Mouse (Mus musculus) hindbrain, embryonic 14.5 days (tissue): ENCODE results near the gene Muc13. TPM values are rescaled to one million over a fixed set of nuclear protein-coding genes. Genes with fewer than 3 reads are reported as not detected.

ENCODE experiments used
- ATAC-seq: fragments of 200-750 bp; cut with Nextera tagmentation; 2 replicates; pipeline ENCODE4 v1.8.0; 2017; ENCODE audit warnings: moderate number of reproducible peaks, mild to moderate bottlenecking, moderate TSS enrichment, moderate library complexity; ENCODE audit not compliant: low FRiP score
- DNase-seq: peaks from one replicate; pipeline ENCODE4 v3.0.0-alpha.2; 2015; ENCODE audit warnings: low spot score
- H3K27ac ChIP-seq: fragments of 300-500 bp; sonication (generic); 2 replicates; pipeline ENCODE4 v1.5.1; 2014; ENCODE audit warnings: mild to moderate bottlenecking, moderate library complexity
- H3K27me3 ChIP-seq: fragments of 300-500 bp; sonication (generic); 2 replicates; pipeline ENCODE4 v1.6.1; 2014; ENCODE audit warnings: mild to moderate bottlenecking, low read length, mixed read lengths; ENCODE audit not compliant: control insufficient read depth, insufficient read depth
- H3K36me3 ChIP-seq: fragments of 300-500 bp; sonication (generic); replicated peaks from 2 replicates; pipeline ENCODE4 v1.6.1; 2014; ENCODE audit not compliant: control insufficient read depth, insufficient read depth
- H3K4me1 ChIP-seq: fragments of 300-500 bp; sonication (generic); replicated peaks from 2 replicates; pipeline ENCODE4 v1.6.1; 2014; ENCODE audit warnings: antibody characterized with exemption, low read length, mixed read lengths; ENCODE audit not compliant: control insufficient read depth, insufficient read depth
- H3K4me2 ChIP-seq: fragments of 300-500 bp; sonication (generic); replicated peaks from 2 replicates; pipeline ENCODE4 v1.6.1; 2014; ENCODE audit warnings: mild to moderate bottlenecking, moderate library complexity
- H3K4me3 ChIP-seq: fragments of 300-500 bp; sonication (generic); replicated peaks from 2 replicates; pipeline ENCODE4 v1.5.1; 2014; ENCODE audit warnings: mild to moderate bottlenecking, low read length
- H3K9ac ChIP-seq: fragments of 300-500 bp; sonication (generic); 2 replicates; pipeline ENCODE4 v1.6.1; 2014
- H3K9me3 ChIP-seq: fragments of 300-500 bp; sonication (generic); 2 replicates; pipeline ENCODE4 v1.6.1; 2016; ENCODE audit warnings: low read length; ENCODE audit not compliant: control insufficient read depth
- WGBS: fragments of 180-500 bp; shearing (Covaris S2); extraction: QIAGEN DNeasy Blood & Tissue Kit; methylation state at CpG from one replicate; pipeline ENCODE4 v1.1.7; 2014; 5-methylcytosine and 5-hydroxymethylcytosine counted together
- polyA plus RNA-seq: library from polyadenylated mRNA; unstranded; fragments of >200 nt; fragmentation: Nextera tagmentation; extraction: Ambion mirVana; gene quantifications from 2 replicates; pipeline ENCODE4 v1.2.1, GENCODE M21; 2014

Muc13 gene
- polyA plus RNA-seq, 1 experiment from 2014 or later, result not detected

DNA sequence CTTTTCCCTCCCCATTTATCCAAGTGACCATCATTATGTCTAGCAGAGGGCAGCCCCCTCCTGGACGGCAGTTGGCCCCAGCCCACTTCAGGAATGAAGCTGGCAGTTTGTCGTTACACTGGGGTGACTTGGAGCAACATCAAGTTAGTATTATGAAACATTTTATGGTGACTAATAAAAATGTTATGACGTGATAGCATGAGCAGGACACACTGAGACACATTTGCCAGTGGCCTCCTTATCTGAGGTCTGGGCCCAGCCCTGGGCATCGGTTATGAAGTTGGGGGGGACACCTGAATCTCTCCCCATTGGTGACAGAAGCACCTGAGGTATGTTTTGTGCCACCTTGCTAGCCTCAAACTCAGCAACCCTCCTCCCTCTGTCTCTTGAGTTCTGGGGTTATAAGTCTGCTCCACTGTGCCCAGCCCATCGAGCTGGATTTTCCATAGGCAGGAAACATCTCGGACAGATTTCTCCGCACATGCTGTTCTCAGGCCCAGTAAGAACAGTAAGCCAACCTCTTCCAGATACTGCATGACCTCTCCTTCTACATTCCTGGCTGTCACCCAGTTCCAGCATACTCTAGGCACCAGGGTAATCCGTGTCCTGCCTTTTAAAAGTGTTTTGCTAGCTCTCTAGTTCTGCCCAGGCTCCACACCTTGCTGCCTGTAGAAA is 40.8 kb upstream of the Muc13 start:
- Histone ChIP-seq H3K4me2 (no peak overlapping the region), H3K9me3 (no peaks in the 10 kb centered on the region), H3K4me1 (no peaks in the 10 kb centered on the region), H3K9ac (no peak overlapping the region), H3K4me3 (no peak overlapping the region), H3K27ac (no peak overlapping the region), H3K27me3 (no peaks in the 10 kb centered on the region), H3K36me3 (peaks cover 3% of the 10 kb centered on the region; the same call in 1 of the 2 replicates)
- no peak for DNase-seq
- WGBS, result 90% methylated on average over 8 of the region's 8 CpGs
- no peak for ATAC-seq

DNA sequence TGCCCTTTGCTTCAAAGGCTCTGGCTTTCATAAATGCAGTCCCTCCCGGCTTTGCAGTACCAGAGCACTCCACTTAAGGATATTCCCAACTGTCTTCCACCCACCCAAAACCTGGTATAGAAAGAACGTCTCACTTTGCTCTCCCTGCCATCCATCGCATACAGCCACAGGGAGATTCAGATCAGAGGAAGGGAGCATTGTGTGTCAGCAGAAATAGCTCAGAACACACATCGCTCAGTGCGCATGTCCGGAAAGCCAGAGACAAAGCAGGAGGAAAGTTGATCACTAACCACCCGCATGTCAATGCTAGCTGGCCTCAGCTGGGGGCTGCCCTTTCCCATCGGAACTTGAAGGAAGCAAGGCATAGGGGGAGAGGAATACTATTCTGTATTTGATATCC is 38.5 kb upstream of the Muc13 start:
- Histone ChIP-seq H3K4me3 (no peak overlapping the region), H3K4me2 (no peak overlapping the region; the same call in 1 of the 2 replicates), H3K9me3 (no peaks in the 10 kb centered on the region), H3K9ac (no peak overlapping the region), H3K36me3 (peaks cover 3% of the 10 kb centered on the region; the same call in 1 of the 2 replicates), H3K4me1 (no peaks in the 10 kb centered on the region), H3K27me3 (no peaks in the 10 kb centered on the region), H3K27ac (no peak overlapping the region)
- ATAC-seq (no peak), DNase-seq (no peak)
- 70% methylated on average over 8 of the region's 8 CpGs for WGBS

DNA sequence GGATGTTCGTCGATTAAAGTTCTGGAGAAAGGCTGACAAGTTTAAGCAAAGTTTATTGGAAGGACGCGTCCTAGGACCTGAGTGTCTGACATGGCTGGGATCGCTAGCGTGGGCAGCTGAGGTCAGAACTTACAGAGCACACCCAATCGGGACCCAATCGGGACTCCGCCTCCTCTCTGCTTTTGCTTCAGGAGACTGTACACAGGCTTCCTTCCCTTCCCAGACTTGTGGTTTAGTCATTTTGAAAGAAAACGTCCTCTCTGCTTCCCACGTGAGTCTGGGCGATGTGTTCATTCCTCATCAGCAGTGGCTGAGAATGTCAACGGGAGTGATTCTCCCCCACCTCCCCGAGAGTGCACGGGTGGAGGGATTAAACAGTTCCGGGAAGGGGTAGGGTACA is 37.9 kb upstream of the Muc13 start:
- H3K27me3 ChIP-seq, result no peaks in the 10 kb centered on the region
- peaks cover 3% of the 10 kb centered on the region; the same call in 1 of the 2 replicates for H3K36me3 ChIP-seq
- no peaks in the 10 kb centered on the region for H3K9me3 ChIP-seq
- H3K4me3 ChIP-seq, result no peak overlapping the region
- H3K4me1 ChIP-seq, result no peaks in the 10 kb centered on the region
- H3K27ac ChIP-seq, result no peak overlapping the region
- DNase-seq (no peak), ATAC-seq (no peak)
- no peak overlapping the region; the same call in 1 of the 2 replicates for H3K4me2 ChIP-seq
- H3K9ac ChIP-seq, result no peak overlapping the region
- 64% methylated on average over 16 of the region's 16 CpGs for WGBS

DNA sequence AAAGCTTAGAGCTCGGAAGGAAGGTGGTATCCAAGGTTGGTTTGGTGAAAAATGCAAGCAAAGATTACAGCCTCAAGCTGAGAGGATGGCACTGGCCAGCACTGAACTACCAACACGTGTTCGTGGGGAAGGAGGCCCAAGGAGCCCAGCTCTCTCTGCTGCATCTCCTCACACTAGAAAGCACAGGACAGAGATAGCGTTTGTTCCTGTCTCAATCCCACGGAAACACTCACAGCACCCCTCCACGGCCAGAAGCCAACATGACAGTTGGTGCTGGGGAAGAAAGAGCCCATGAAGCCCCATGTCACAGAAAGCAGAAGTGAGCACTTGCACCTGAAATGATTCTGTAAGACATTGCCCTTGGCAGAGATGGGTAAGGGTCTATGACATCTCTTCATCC is 37.4 kb upstream of the Muc13 start:
- no peak overlapping the region for H3K9ac ChIP-seq
- H3K9me3 ChIP-seq, result no peaks in the 10 kb centered on the region
- H3K4me2 ChIP-seq, result no peak overlapping the region
- WGBS, result 55% methylated on average over 6 of the region's 6 CpGs
- H3K4me3 ChIP-seq, result no peak overlapping the region
- ATAC-seq, result no peak
- H3K36me3 ChIP-seq, result peaks cover 3% of the 10 kb centered on the region; the same call in 1 of the 2 replicates
- H3K27ac ChIP-seq, result no peak overlapping the region
- H3K27me3 ChIP-seq, result no peaks in the 10 kb centered on the region
- no peak for DNase-seq
- no peaks in the 10 kb centered on the region for H3K4me1 ChIP-seq

DNA sequence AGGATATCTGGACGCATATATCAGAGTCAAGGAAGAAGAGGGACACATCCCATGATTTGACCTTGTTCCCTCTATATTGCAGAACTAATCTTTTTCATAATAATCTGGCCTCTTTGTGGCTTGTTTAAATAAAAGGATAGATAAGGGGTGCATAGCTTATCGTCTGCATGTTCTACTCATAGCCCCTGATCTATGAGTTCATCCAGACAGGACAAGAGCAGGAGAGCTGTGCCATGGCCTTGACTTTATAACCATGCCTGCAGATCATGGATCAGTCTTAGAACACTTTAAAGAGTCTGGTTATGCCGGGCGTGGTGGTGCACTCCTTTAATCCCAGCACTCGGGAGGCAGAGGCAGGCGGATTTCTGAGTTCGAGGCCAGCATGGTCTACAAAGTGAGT is 34.6 kb upstream of the Muc13 start:
- no peak overlapping the region for H3K9ac ChIP-seq
- peaks cover 3% of the 10 kb centered on the region for H3K4me1 ChIP-seq
- no peak overlapping the region for H3K4me2 ChIP-seq
- no peaks in the 10 kb centered on the region for H3K9me3 ChIP-seq
- ATAC-seq (no peak), DNase-seq (no peak)
- H3K4me3 ChIP-seq, result no peak overlapping the region
- no peak overlapping the region for H3K27ac ChIP-seq
- no peaks in the 10 kb centered on the region; the same call in 1 of the 2 replicates for H3K36me3 ChIP-seq
- no peaks in the 10 kb centered on the region for H3K27me3 ChIP-seq
- WGBS, result 96% methylated on average over 7 of the region's 7 CpGs

DNA sequence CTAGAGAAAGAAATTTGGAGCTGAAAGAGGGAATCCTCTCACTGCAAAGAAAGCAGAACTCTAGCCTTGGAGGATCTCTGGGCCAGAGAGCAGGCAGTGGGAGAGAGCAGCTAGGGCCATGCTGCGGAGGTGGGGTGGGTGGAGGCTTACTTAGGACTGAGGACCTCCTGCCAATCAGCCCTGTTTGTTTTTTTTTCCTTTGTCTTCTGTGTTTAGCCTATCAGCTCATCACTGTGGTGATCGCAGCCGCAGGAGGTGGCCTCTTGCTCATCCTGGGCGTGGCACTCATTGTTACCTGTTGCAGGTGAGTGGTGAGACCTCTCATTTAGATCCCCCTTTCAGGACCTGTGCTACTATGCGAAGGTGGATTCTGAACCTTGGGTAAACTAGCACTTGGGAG is 33.3 kb upstream of the Muc13 start:
- H3K27me3 ChIP-seq, result no peaks in the 10 kb centered on the region
- no peaks in the 10 kb centered on the region for H3K9me3 ChIP-seq
- peaks cover 9% of the 10 kb centered on the region for H3K4me1 ChIP-seq
- peak overlapping the region; percentile 13; the same call in 1 of the 2 replicates for H3K4me2 ChIP-seq
- 35% methylated on average over 5 of the region's 5 CpGs for WGBS
- no peak for ATAC-seq
- no peaks in the 10 kb centered on the region; the same call in 1 of the 2 replicates for H3K36me3 ChIP-seq
- no peak overlapping the region for H3K4me3 ChIP-seq
- no peak overlapping the region for H3K9ac ChIP-seq
- no peak overlapping the region for H3K27ac ChIP-seq
- DNase-seq, result no peak

DNA sequence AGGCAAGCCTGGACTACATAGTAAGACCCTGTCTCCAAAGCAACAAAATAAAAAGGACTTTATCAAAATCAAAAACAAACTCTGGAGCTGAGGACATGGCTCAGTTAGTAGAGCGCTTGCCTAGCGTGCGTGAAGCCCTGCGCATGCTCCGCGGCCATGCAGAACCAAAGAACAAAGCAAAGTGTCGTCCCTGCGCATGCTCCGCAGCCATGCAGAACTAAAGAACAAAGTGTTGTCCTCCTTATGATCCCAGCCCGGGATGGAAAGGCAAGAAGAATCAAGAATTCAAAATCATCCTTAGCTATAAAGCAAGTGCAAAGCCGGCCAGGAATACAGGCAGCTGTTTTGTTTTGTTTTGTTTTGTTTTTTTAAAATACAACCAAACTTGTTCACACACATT is 32.8 kb upstream of the Muc13 start:
- Histone ChIP-seq H3K27ac (no peak overlapping the region), H3K4me1 (peaks cover 9% of the 10 kb centered on the region), H3K9me3 (no peaks in the 10 kb centered on the region), H3K4me3 (no peak overlapping the region), H3K4me2 (peak overlapping the region; percentile 13; the same call in 1 of the 2 replicates), H3K27me3 (no peaks in the 10 kb centered on the region), H3K9ac (no peak overlapping the region), H3K36me3 (no peaks in the 10 kb centered on the region; the same call in 1 of the 2 replicates)
- peak; percentile 70 for DNase-seq
- 36% methylated on average over 11 of the region's 11 CpGs for WGBS
- ATAC-seq, result no peak

DNA sequence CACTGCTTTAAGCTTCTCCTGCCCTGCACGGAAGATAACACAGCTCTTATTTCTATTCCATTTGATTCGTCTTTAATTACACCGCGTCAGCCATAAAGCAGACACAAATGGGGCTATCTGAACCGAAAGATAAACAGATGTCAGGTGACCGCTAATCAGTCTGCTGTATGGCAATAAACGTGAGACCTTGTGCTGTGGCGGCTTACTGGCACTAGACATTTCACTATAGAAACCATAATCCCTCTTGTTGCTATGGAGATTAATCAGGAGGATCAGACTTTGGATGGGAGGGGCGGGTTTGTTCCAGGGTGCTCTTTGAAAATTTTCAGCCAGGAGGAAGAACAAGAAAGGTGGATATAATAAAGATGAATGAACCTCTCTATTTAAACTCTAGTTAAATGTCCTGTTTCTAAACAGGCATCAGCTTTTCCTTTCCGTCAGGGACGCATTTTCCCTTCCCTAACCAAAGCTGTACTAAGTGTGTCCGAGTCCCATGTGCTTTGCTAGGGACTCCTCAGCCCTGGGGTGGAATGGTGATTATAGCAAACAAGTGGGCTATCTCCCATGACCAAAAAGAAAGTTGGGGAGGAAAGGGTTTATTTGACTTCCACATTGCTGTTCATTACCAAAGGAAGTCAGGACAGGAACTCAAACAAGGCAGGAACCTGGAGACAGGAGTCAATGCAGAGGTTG is 29.2 kb upstream of the Muc13 start:
- no peak overlapping the region for H3K9ac ChIP-seq
- no peaks in the 10 kb centered on the region for H3K9me3 ChIP-seq
- H3K4me2 ChIP-seq, result peak overlapping the region; percentile 39; the same call in 1 of the 2 replicates
- DNase-seq (peak; percentile 44), ATAC-seq (peak; percentile 77)
- H3K27me3 ChIP-seq, result no peaks in the 10 kb centered on the region
- H3K4me1 ChIP-seq, result peaks cover 9% of the 10 kb centered on the region
- peak overlapping the region; percentile 39 for H3K27ac ChIP-seq
- H3K4me3 ChIP-seq, result no peak overlapping the region
- H3K36me3 ChIP-seq, result no peaks in the 10 kb centered on the region
- 29% methylated on average over 12 of the region's 12 CpGs for WGBS

DNA sequence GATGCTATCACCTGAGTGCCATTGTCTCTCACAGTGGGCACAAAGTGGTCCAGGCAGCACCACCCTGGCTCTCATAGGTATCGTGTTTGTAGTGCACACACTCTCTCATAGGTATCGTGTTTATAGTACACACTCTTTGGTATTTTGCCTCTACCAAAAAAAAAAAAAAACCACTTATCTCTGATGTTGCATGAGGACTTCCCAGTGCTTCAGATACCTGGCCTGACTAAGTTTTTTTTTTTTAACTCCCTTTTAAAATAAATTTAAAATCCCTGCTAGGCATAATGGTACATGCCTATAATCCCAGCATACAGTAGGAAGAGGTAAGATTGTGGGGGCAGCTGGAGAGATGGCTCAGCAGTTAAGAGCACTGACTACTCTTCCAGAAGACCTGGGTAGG is 28.4 kb upstream of the Muc13 start:
- H3K4me1 ChIP-seq, result peaks cover 9% of the 10 kb centered on the region
- ATAC-seq (no peak), DNase-seq (no peak)
- no peaks in the 10 kb centered on the region for H3K27me3 ChIP-seq
- no peaks in the 10 kb centered on the region for H3K36me3 ChIP-seq
- no peak overlapping the region for H3K4me3 ChIP-seq
- H3K9ac ChIP-seq, result no peak overlapping the region
- no peak overlapping the region for H3K27ac ChIP-seq
- H3K4me2 ChIP-seq, result no peak overlapping the region
- H3K9me3 ChIP-seq, result no peaks in the 10 kb centered on the region
- WGBS, result 100% methylated on average over 2 of the region's 2 CpGs
